In the genomic region with DNA sequence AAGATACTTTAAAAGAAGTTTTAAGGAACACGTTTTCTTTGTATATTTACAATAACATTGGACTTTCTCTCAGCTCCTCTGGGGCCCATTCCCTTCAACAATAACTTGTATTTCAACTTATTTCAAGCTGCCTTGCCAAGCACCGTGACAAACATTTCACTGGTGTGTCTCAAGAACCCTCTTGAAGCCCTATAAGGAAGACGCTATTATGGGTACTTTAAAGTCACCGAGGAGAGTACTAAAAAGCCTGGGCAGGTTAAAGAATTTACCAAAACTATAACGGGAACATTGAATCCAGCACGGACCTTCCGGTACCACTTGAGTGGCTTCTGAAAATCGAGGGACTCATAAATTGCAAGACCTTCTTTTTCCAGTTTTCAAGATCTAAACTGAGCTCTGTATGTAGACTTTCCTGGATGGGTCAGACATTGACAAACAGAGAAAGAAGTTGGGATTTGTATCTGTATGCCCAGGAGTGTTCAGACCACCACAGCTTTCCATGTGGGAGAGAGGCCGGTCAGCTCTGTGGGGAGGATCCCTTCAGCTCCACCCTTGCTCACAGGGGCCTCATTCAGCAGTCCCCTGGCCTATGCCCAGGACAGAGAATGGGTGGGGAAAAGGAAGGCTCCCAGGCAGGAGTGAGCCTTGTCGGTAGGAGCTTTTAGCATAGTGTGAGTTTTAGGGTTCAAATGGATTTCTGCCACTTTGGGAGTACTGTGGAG, we compare ENCODE assay signal across 8 mouse cellular contexts. TPM values are rescaled to one million over a fixed set of nuclear protein-coding genes. Genes with fewer than 3 reads are reported as not detected.
DNase-seq lines count a peak whose midpoint lies in the region; ATAC-seq and TF ChIP-seq lines count a peak whose summit lies in the region.

No protein-coding gene starts in this region.

- H3K27ac ChIP-seq in kidney, postnatal 0 days: peak overlapping the region; percentile 42; the same call in 1 of the 2 replicates
- no peak overlapping the region for H3K27ac ChIP-seq in forebrain, embryonic 13.5 days
- H3K27ac ChIP-seq in hindbrain, postnatal 0 days: peak overlapping the region; percentile 94; the same call in 1 of the 2 replicates
- H3K27ac ChIP-seq in midbrain, embryonic 10.5 days (replicated peaks): no peak overlapping the region; the same call in 1 of the 2 replicates

- H3K4me3 ChIP-seq in kidney, postnatal 0 days (replicated peaks; ENCODE audit: low read depth, low read length): peak overlapping the region; percentile 72
- no peak overlapping the region for H3K4me3 ChIP-seq in forebrain, embryonic 13.5 days
- peak overlapping the region; percentile 72 for H3K4me3 ChIP-seq in hindbrain, postnatal 0 days (ENCODE audit: low read length)
- peak overlapping the region; percentile 76 for H3K4me3 ChIP-seq in midbrain, embryonic 10.5 days

- no peaks in the 10 kb centered on the region for H3K36me3 ChIP-seq in kidney, postnatal 0 days (ENCODE audit: insufficient read depth, low read length)
- H3K36me3 ChIP-seq in forebrain, embryonic 13.5 days (ENCODE audit: poor library complexity, severe bottlenecking): no peaks in the 10 kb centered on the region
- H3K36me3 ChIP-seq in hindbrain, postnatal 0 days (ENCODE audit: insufficient read depth, low read length): no peaks in the 10 kb centered on the region
- no peaks in the 10 kb centered on the region for H3K36me3 ChIP-seq in midbrain, embryonic 10.5 days

- peak overlapping the region; percentile 84 for H3K4me2 ChIP-seq in kidney, postnatal 0 days (ENCODE audit: low read length)
- H3K4me2 ChIP-seq in forebrain, embryonic 13.5 days: peak overlapping the region; percentile 92
- H3K4me2 ChIP-seq in hindbrain, postnatal 0 days (ENCODE audit: low read depth, low read length): peak overlapping the region; percentile 77

- H3K9me3 ChIP-seq in kidney, postnatal 0 days (replicated peaks; ENCODE audit: low read length): no peaks in the 10 kb centered on the region
- no peaks in the 10 kb centered on the region for H3K9me3 ChIP-seq in forebrain, embryonic 13.5 days (replicated peaks)
- H3K9me3 ChIP-seq in hindbrain, postnatal 0 days (ENCODE audit: low read length): no peaks in the 10 kb centered on the region
- H3K9me3 ChIP-seq in midbrain, embryonic 10.5 days (replicated peaks): no peaks in the 10 kb centered on the region

- ATAC-seq in kidney, postnatal 0 days (replicated peaks; ENCODE audit: low FRiP score, low read depth): no peak
- ATAC-seq in forebrain, embryonic 13.5 days: no peak
- no peak for ATAC-seq in hindbrain, postnatal 0 days
- no peak for ATAC-seq in inflammation-experienced regulatory T-cells, adult 6 months

- H3K9ac ChIP-seq in kidney, postnatal 0 days (ENCODE audit: low read depth, low read length): no peak overlapping the region
- no peak overlapping the region for H3K9ac ChIP-seq in forebrain, embryonic 13.5 days
- H3K9ac ChIP-seq in hindbrain, postnatal 0 days (replicated peaks; ENCODE audit: low read length): no peak overlapping the region

- no peak for TF ChIP-seq CTCF in kidney, postnatal 0 days (IDR thresholded peaks at IDR 0.05; ENCODE audit: low read depth)
- TF ChIP-seq CTCF in hindbrain, postnatal 0 days (IDR thresholded peaks at IDR 0.05; ENCODE audit: low read depth): no peak

- no peak for DNase-seq in kidney, postnatal 0 days (ENCODE audit: low spot score)
- DNase-seq in kidney, adult 11 months: no peak
- DNase-seq in hindbrain, postnatal 0 days (ENCODE audit: low spot score): no peak
- no peak for DNase-seq in midbrain, embryonic 10.5 days (ENCODE audit: low spot score)
- no peak for DNase-seq in T-cell, adult 2 months (ENCODE audit: low spot score)
- DNase-seq in layer of hippocampus, adult 11-12 months (ENCODE audit: low spot score): no peak

- no peaks in the 10 kb centered on the region for H3K27me3 ChIP-seq in kidney, postnatal 0 days (ENCODE audit: insufficient read depth, low read length)
- H3K27me3 ChIP-seq in forebrain, embryonic 13.5 days: no peaks in the 10 kb centered on the region
- H3K27me3 ChIP-seq in hindbrain, postnatal 0 days (ENCODE audit: insufficient read depth, low read length): no peaks in the 10 kb centered on the region
- H3K27me3 ChIP-seq in midbrain, embryonic 10.5 days (ENCODE audit: low read depth, poor library complexity, severe bottlenecking): no peaks in the 10 kb centered on the region

- H3K4me1 ChIP-seq in kidney, postnatal 0 days (replicated peaks; ENCODE audit: insufficient read depth, low read length): peaks cover 6% of the 10 kb centered on the region; the same call in 1 of the 2 replicates
- peaks cover 15% of the 10 kb centered on the region for H3K4me1 ChIP-seq in forebrain, embryonic 13.5 days
- peaks cover 10% of the 10 kb centered on the region for H3K4me1 ChIP-seq in hindbrain, postnatal 0 days (ENCODE audit: insufficient read depth, low read length)
- H3K4me1 ChIP-seq in midbrain, embryonic 10.5 days: peaks cover 20% of the 10 kb centered on the region

- 43% methylated on average over 10 of the region's 10 CpGs for WGBS in kidney, postnatal 0 days
- 49% methylated on average over 10 of the region's 10 CpGs for WGBS in forebrain, embryonic 13.5 days
- 43% methylated on average over 10 of the region's 10 CpGs for WGBS in hindbrain, postnatal 0 days
- WGBS in midbrain, embryonic 10.5 days: 55% methylated on average over 10 of the region's 10 CpGs

RNA-seq across cellular contexts. Expression of a gene that starts 1.1 kb away (rescaled TPM):
- 36.8 and 38.3 TPM in 2 replicates for polyA plus RNA-seq in kidney, postnatal 0 days (2015; fragmentation: Nextera tagmentation; extraction: Ambion mirVana)
- polyA plus RNA-seq in forebrain, embryonic 13.5 days (2015; fragmentation: Nextera tagmentation; extraction: Ambion mirVana): 35.4 and 44.1 TPM in 2 replicates
- total RNA-seq in hindbrain, postnatal 0 days (2014; rRNA removed): 1.8 and 2.8 TPM in 2 replicates
- polyA plus RNA-seq in hindbrain, postnatal 0 days (2015; fragmentation: Nextera tagmentation; extraction: Ambion mirVana): 12.7 and 13.9 TPM in 2 replicates
- polyA plus RNA-seq in midbrain, embryonic 10.5 days (2016; fragmentation: Nextera tagmentation; extraction: Ambion mirVana): 54.9 and 62.3 TPM in 2 replicates
- 10 to 100 TPM; 26.1 to 35.5 (median 26.5) TPM for polyA plus RNA-seq in inflammation-experienced regulatory T-cells, adult 6 months (2017; shearing (Covaris generic))

RNA-seq across cellular contexts. Expression of a gene that starts 1.5 kb away (rescaled TPM):
- 63.5 and 68.6 TPM in 2 replicates for polyA plus RNA-seq in kidney, postnatal 0 days (2015; fragmentation: Nextera tagmentation; extraction: Ambion mirVana)
- 30.8 and 32.1 TPM in 2 replicates for polyA plus RNA-seq in forebrain, embryonic 13.5 days (2015; fragmentation: Nextera tagmentation; extraction: Ambion mirVana)
- 124 and 125 TPM in 2 replicates for total RNA-seq in hindbrain, postnatal 0 days (2014; rRNA removed)
- 125 and 128 TPM in 2 replicates for polyA plus RNA-seq in hindbrain, postnatal 0 days (2015; fragmentation: Nextera tagmentation; extraction: Ambion mirVana)
- polyA plus RNA-seq in midbrain, embryonic 10.5 days (2016; fragmentation: Nextera tagmentation; extraction: Ambion mirVana): 66.6 and 67.7 TPM in 2 replicates
- polyA plus RNA-seq in inflammation-experienced regulatory T-cells, adult 6 months (2017; shearing (Covaris generic)): 10 to 100 TPM; 30.8 to 43.4 (median 35.4) TPM

Comparison
In these comparisons a context has a peak if more than half of its experiments do, and no peak if none do; other contexts are left out.
1. H3K27ac ChIP-seq: peak in kidney, postnatal 0 days (single experiment) and hindbrain, postnatal 0 days (single experiment); none in forebrain, embryonic 13.5 days (single experiment) and midbrain, embryonic 10.5 days (single experiment).
2. Peak in every context shown above with its lines, with median percentiles within 50 percentile points of each other: H3K4me2 ChIP-seq.